22 mouse cellular contexts compared by ENCODE assay signal in the genomic region with DNA sequence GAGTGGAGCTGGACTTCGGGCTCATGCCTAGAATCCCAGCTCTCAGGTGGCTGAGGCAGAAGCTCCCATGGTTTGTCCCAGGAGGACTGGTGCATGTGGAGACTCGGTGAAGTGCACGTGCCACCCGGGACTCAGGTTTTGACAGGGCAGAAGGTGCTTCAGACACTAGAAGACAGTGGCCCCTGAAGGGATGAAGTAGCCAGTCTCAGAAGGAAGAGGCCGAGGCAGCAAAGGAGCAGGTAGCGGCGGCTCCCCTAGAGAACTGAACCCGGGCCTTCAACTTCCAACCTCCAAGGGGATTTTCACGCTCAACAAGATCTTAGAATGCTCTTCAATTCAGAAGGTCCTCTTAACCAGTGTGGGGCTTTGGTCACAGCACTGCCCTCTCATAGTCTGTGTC. TPM values are rescaled to one million over a fixed set of nuclear protein-coding genes. Genes with fewer than 3 reads are reported as not detected.
DNase-seq lines count a peak whose midpoint lies in the region; ATAC-seq and TF ChIP-seq lines count a peak whose summit lies in the region.
"Had no signal": no experiment of that assay in that cellular context is flagged by ENCODE, and none has a peak within 500 bp of the region (broad histone marks: within the 10 kb centered on the region; RNA-seq: fewer than 3 reads in every experiment).

No protein-coding gene starts in this region.

- H3K79me2 ChIP-seq in heart, adult 2 months (replicated peaks; ENCODE audit: control insufficient read depth, insufficient read depth, low read length) = peaks cover 3% of the 10 kb centered on the region
- H3K79me2 ChIP-seq in liver, adult 2 months (ENCODE audit: control insufficient read depth, insufficient read depth, low read length) = no peaks in the 10 kb centered on the region; the same call in 1 of the 2 replicates

- H3K4me3 ChIP-seq in gastrocnemius, adult 2 months = no peak overlapping the region
- no peak overlapping the region for H3K4me3 ChIP-seq in heart, adult 2 months
- no peak overlapping the region for H3K4me3 ChIP-seq in liver, adult 2 months (ENCODE audit: insufficient read depth, low read depth, low read length)
- no peak overlapping the region for H3K4me3 ChIP-seq in liver, postnatal 0 days (ENCODE audit: low read depth, low read length)

- ATAC-seq in liver, postnatal 0 days = no peak
- ATAC-seq: activated CD4-positive, CD25-positive, alpha-beta regulatory T cell, adult 4 months; CD4-positive, CD25-positive, alpha-beta regulatory T cell, adult 4 months; Patski had no signal

- intact Hi-C loops in gastrocnemius, adult 2 months (cut with DNase I) = no loop called here
- intact Hi-C loops in heart, adult 2 months (cut with DNase I) = loop anchor here (5.0 kb wide), 1 partner anchor 38 kb away; a partner anchor contains a TSS
- intact Hi-C loops in heart, postnatal 36 days (cut with DNase I) = no loop called here

- peaks cover 42% of the 10 kb centered on the region for H3K36me3 ChIP-seq in heart, adult 2 months (ENCODE audit: control insufficient read depth, insufficient read depth, low read length)
- H3K36me3 ChIP-seq in liver, adult 2 months (ENCODE audit: control insufficient read depth, insufficient read depth, low read length) = peaks cover 42% of the 10 kb centered on the region
- peaks cover 66% of the 10 kb centered on the region for H3K36me3 ChIP-seq in liver, postnatal 0 days (replicated peaks; ENCODE audit: insufficient read depth, low read length)

- no peak for TF ChIP-seq POLR2A in heart, adult 2 months (IDR thresholded peaks at IDR 0.05; ENCODE audit: insufficient read depth, low read depth, low read length)
- TF ChIP-seq POLR2A in liver, adult 2 months (IDR thresholded peaks at IDR 0.05; ENCODE audit: extremely low read depth, insufficient read depth, low read length) = no peak

- no peaks in the 10 kb centered on the region for H3K9me3 ChIP-seq in liver, postnatal 0 days (ENCODE audit: low read length)
- H3K9me3 ChIP-seq: G1E had no signal

- no peak for TF ChIP-seq CTCF in gastrocnemius, adult 2 months (IDR thresholded peaks at IDR 0.05)
- no peak for TF ChIP-seq CTCF in heart, adult 2 months (IDR thresholded peaks at IDR 0.05)
- no peak for TF ChIP-seq CTCF in liver, adult 2 months (IDR thresholded peaks at IDR 0.05; ENCODE audit: low read depth, low read length)
- TF ChIP-seq CTCF in liver, postnatal 0 days (IDR thresholded peaks at IDR 0.05; ENCODE audit: low read depth) = no peak

- DNase-seq in gastrocnemius, adult 2 months = no peak
- DNase-seq in gastrocnemius, adult 18-20 months (ENCODE audit: low spot score) = no peak
- DNase-seq in heart, adult 11 months = peak; percentile 90
- DNase-seq in heart, postnatal 4 days = no peak
- no peak for DNase-seq in heart, adult 2 months
- no peak for DNase-seq in heart, postnatal 36 days
- no peak for DNase-seq in liver, adult 2 months (ENCODE audit: extremely low read depth, low read depth, low spot score)
- no peak for DNase-seq in liver, postnatal 0 days
- DNase-seq: adrenal gland, adult 2 months; adrenal gland, adult 8-10 months; adrenal gland, postnatal 10 days; adrenal gland, postnatal 14 days; adrenal gland, postnatal 25 days; adrenal gland, postnatal 36 days; B cell, adult 2 months; cerebellum, adult 11 months; cerebellum, adult 11-12 months had no signal

- no peaks in the 10 kb centered on the region for H3K27me3 ChIP-seq in heart, adult 2 months (ENCODE audit: control insufficient read depth, insufficient read depth, low read length)
- H3K27me3 ChIP-seq in liver, adult 2 months (ENCODE audit: control insufficient read depth, insufficient read depth, low read length) = no peaks in the 10 kb centered on the region
- no peaks in the 10 kb centered on the region for H3K27me3 ChIP-seq in liver, postnatal 0 days (ENCODE audit: insufficient read depth, low read length)
- H3K27me3 ChIP-seq: CH12.LX, Patski had no signal

- peaks cover 17% of the 10 kb centered on the region for H3K4me1 ChIP-seq in heart, adult 2 months (ENCODE audit: control insufficient read depth, insufficient read depth, low read length)
- peaks cover 12% of the 10 kb centered on the region for H3K4me1 ChIP-seq in liver, adult 2 months (ENCODE audit: control insufficient read depth, insufficient read depth, low read length)
- H3K4me1 ChIP-seq in liver, postnatal 0 days (ENCODE audit: insufficient read depth) = no peaks in the 10 kb centered on the region

- no peak overlapping the region for H3K9ac ChIP-seq in heart, adult 2 months (ENCODE audit: low read depth, low read length)
- no peak overlapping the region for H3K9ac ChIP-seq in liver, adult 2 months (ENCODE audit: low read depth, low read length)
- no peak overlapping the region for H3K9ac ChIP-seq in liver, postnatal 0 days (replicated peaks)

- over 99% methylated on average over 9 of the region's 9 CpGs for WGBS in heart, adult 2 months
- WGBS in liver, adult 2 months = 98% methylated on average over 9 of the region's 9 CpGs
- 89% methylated on average over 9 of the region's 9 CpGs for WGBS in liver, postnatal 0 days (ENCODE audit: insufficient replicate concordance)

- H3K4me2 ChIP-seq in liver, postnatal 0 days (ENCODE audit: low read depth, low read length) = no peak overlapping the region

- peak overlapping the region; percentile 65 for H3K27ac ChIP-seq in gastrocnemius, adult 2 months
- peak overlapping the region; percentile 66 for H3K27ac ChIP-seq in heart, adult 2 months
- peak overlapping the region; percentile 60; the same call in 1 of the 2 replicates for H3K27ac ChIP-seq in liver, adult 2 months (replicated peaks; ENCODE audit: insufficient read depth, low read depth, low read length)
- no peak overlapping the region for H3K27ac ChIP-seq in liver, postnatal 0 days (ENCODE audit: low read depth)

- no peak for TF ChIP-seq EP300 in heart, adult 2 months (IDR thresholded peaks at IDR 0.05; ENCODE audit: insufficient read depth, low read depth, low read length)
- no peak for TF ChIP-seq EP300 in liver, postnatal 0 days (IDR thresholded peaks at IDR 0.05; ENCODE audit: low read depth)

RNA-seq across cellular contexts. Expression of a gene that starts 12.2 kb away (rescaled TPM):
- total RNA-seq in gastrocnemius, adult 2 months (2021) = 10 to 100 TPM; 13.6 to 14.6 TPM
- 10 to 100 TPM; 14.2 to 15.3 TPM for total RNA-seq in gastrocnemius, adult 18-20 months (2021)
- total RNA-seq in heart, postnatal 4 days (2021) = 10 to 100 TPM; 20.2 to 22.0 TPM
- total RNA-seq in heart, adult 2 months (2021) = 10 to 100 TPM; 20.5 to 24.1 TPM
- 22.5 and 36.6 TPM in 2 replicates for polyA plus RNA-seq in heart, adult 2 months (2012; rRNA removed)
- 10 to 100 TPM; 23.0 to 24.0 TPM for total RNA-seq in heart, postnatal 36 days (2021)
- 8.5 and 10.8 TPM in 2 replicates for total RNA-seq in liver, adult 2 months (2014; rRNA removed)
- 12.9 and 15.6 TPM in 2 replicates for polyA plus RNA-seq in liver, adult 2 months (2012; rRNA removed)
- 14.1 and 14.7 TPM in 2 replicates for polyA plus RNA-seq in liver, postnatal 0 days (2015; fragmentation: Nextera tagmentation; extraction: Ambion mirVana)

RNA-seq across cellular contexts. Expression of a gene that starts 12.5 kb away (rescaled TPM):
- total RNA-seq in gastrocnemius, adult 2 months (2021) = 10 to 100 TPM; 49.5 to 50.7 TPM
- total RNA-seq in gastrocnemius, adult 18-20 months (2021) = 10 to 100 TPM; 43.7 to 43.9 TPM
- total RNA-seq in heart, postnatal 4 days (2021) = 10 to 100 TPM; 70.5 to 73.5 TPM
- 10 to 100 TPM; 58.6 to 70.1 TPM for total RNA-seq in heart, adult 2 months (2021)
- 90.3 and 103 TPM in 2 replicates for polyA plus RNA-seq in heart, adult 2 months (2012; rRNA removed)
- 10 to 100 TPM; 68.1 to 73.7 TPM for total RNA-seq in heart, postnatal 36 days (2021)
- total RNA-seq in liver, adult 2 months (2014; rRNA removed) = 22.8 and 28.1 TPM in 2 replicates
- 48.9 and 50.4 TPM in 2 replicates for polyA plus RNA-seq in liver, adult 2 months (2012; rRNA removed)
- 37.3 and 37.7 TPM in 2 replicates for polyA plus RNA-seq in liver, postnatal 0 days (2015; fragmentation: Nextera tagmentation; extraction: Ambion mirVana)

RNA-seq across cellular contexts. Expression of a gene that starts 38.8 kb away (rescaled TPM):
- 100 to 1,000 TPM in 1 of 2 experiments, 10 to 100 TPM in 1; 15.4 to 183 TPM for total RNA-seq in gastrocnemius, adult 2 months (2021)
- 100 to 1,000 TPM in 1 of 2 experiments, 1 to 10 TPM in 1; 8.1 to 202 TPM for total RNA-seq in gastrocnemius, adult 18-20 months (2021)
- total RNA-seq in heart, postnatal 4 days (2021) = 10 to 100 TPM; 31.4 to 36.9 TPM
- total RNA-seq in heart, adult 2 months (2021) = 100 to 1,000 TPM in 1 of 2 experiments, 10 to 100 TPM in 1; 70.7 to 219 TPM
- polyA plus RNA-seq in heart, adult 2 months (2012; rRNA removed) = 48.0 and 55.5 TPM in 2 replicates
- total RNA-seq in heart, postnatal 36 days (2021) = 10 to 100 TPM; 37.1 to 64.2 TPM
- total RNA-seq in liver, adult 2 months (2014; rRNA removed) = 5.2 and 8.8 TPM in 2 replicates
- polyA plus RNA-seq in liver, adult 2 months (2012; rRNA removed) = 13.6 and 16.4 TPM in 2 replicates
- 3.6 and 5.2 TPM in 2 replicates for polyA plus RNA-seq in liver, postnatal 0 days (2015; fragmentation: Nextera tagmentation; extraction: Ambion mirVana)
